8 mouse cellular contexts compared by ENCODE assay signal in the genomic region with DNA sequence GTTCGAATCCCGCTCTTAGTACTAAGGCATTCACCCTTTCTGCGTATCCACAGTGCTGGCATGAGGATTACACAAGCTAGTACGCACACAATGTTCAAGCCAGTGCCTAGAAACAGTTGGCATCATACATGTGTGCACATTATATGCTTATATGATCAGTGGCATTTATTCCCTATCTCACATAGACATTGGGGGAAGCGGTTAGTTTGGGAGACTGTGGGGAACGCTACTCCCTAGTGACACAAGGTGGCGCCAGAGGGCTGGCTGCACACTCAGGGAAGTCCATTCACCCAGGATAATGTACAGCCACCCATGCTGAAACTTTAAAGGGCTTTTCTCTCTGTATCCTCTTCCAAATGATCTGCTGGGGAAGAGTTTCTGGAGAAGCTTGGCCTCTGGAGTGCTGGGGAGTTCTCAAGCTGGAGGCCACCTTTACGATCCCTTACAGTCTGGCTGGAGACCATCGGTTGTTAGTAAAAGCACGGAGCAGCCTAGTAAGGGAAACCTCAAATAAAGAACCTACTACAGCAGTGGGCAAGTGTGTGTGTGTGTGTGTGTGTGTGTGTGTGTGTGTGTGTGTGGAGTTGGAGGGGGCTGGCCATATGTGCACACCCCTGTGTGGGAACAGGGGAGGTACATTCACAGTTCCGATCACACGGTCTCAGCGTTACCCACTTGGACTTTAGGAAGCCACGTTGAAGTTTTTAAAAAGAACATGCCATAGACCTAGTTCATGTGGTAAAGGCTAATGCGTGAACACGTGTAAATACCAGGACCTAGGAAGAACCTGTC.
A peak's percentile ranks its signal among the peaks of the same experiment; 100 is the strongest.
DNase-seq lines count a peak whose midpoint lies in the region; ATAC-seq and TF ChIP-seq lines count a peak whose summit lies in the region.

No protein-coding gene starts in this region.

- no peak overlapping the region for H3K4me3 ChIP-seq in E14TG2a.4 (replicated peaks; ENCODE audit: low read length)
- H3K4me3 ChIP-seq in embryonic facial prominence, embryonic 14.5 days (ENCODE audit: low read depth, low read length), result no peak overlapping the region
- H3K4me3 ChIP-seq in heart, postnatal 0 days (ENCODE audit: low read depth, low read length), result no peak overlapping the region
- H3K4me3 ChIP-seq in liver, embryonic 14.5 days (ENCODE audit: insufficient read depth in 1 of 2, low read depth in 2 of 2, low read length in 2 of 2), result no peak overlapping the region
- H3K4me3 ChIP-seq in neural tube, embryonic 14.5 days (ENCODE audit: low read depth, low read length), result no peak overlapping the region

- no peaks in the 10 kb centered on the region for H3K9me3 ChIP-seq in E14TG2a.4 (ENCODE audit: low read length)
- H3K9me3 ChIP-seq in embryonic facial prominence, embryonic 14.5 days (ENCODE audit: control insufficient read depth, low read length), result no peaks in the 10 kb centered on the region
- no peaks in the 10 kb centered on the region for H3K9me3 ChIP-seq in heart, postnatal 0 days (replicated peaks; ENCODE audit: control insufficient read depth, low read length)
- H3K9me3 ChIP-seq in liver, embryonic 14.5 days (ENCODE audit: control insufficient read depth, low read length), result no peaks in the 10 kb centered on the region
- H3K9me3 ChIP-seq in neural tube, embryonic 14.5 days (ENCODE audit: control insufficient read depth, low read length), result no peaks in the 10 kb centered on the region

- peaks cover 18% of the 10 kb centered on the region for H3K36me3 ChIP-seq in E14TG2a.4 (ENCODE audit: insufficient read depth, low read length)
- peaks cover 68% of the 10 kb centered on the region for H3K36me3 ChIP-seq in embryonic facial prominence, embryonic 14.5 days (ENCODE audit: control insufficient read depth, insufficient read depth, low read length)
- H3K36me3 ChIP-seq in heart, postnatal 0 days (replicated peaks; ENCODE audit: control insufficient read depth, insufficient read depth, low read length), result peaks cover 10% of the 10 kb centered on the region; the same call in 1 of the 2 replicates
- H3K36me3 ChIP-seq in liver, embryonic 14.5 days (replicated peaks; ENCODE audit: control insufficient read depth, insufficient read depth, low read depth), result no peaks in the 10 kb centered on the region
- H3K36me3 ChIP-seq in neural tube, embryonic 14.5 days (ENCODE audit: control insufficient read depth, insufficient read depth, low read length), result no peaks in the 10 kb centered on the region

- no peaks in the 10 kb centered on the region for H3K27me3 ChIP-seq in E14TG2a.4 (ENCODE audit: insufficient read depth, low read length)
- H3K27me3 ChIP-seq in embryonic facial prominence, embryonic 14.5 days (replicated peaks; ENCODE audit: control insufficient read depth, insufficient read depth, low read length), result no peaks in the 10 kb centered on the region
- peaks cover 46% of the 10 kb centered on the region for H3K27me3 ChIP-seq in heart, postnatal 0 days (ENCODE audit: control insufficient read depth, insufficient read depth, low read length)
- no peaks in the 10 kb centered on the region for H3K27me3 ChIP-seq in liver, embryonic 14.5 days (ENCODE audit: control insufficient read depth, insufficient read depth, low read length)
- no peaks in the 10 kb centered on the region for H3K27me3 ChIP-seq in neural tube, embryonic 14.5 days (ENCODE audit: control insufficient read depth, insufficient read depth, low read length)

- no peak overlapping the region for H3K9ac ChIP-seq in embryonic facial prominence, embryonic 14.5 days (ENCODE audit: low read depth, low read length)
- no peak overlapping the region for H3K9ac ChIP-seq in heart, postnatal 0 days (replicated peaks; ENCODE audit: low read depth, low read length)
- H3K9ac ChIP-seq in liver, embryonic 14.5 days (replicated peaks), result no peak overlapping the region
- H3K9ac ChIP-seq in neural tube, embryonic 14.5 days (replicated peaks; ENCODE audit: low read depth, low read length), result no peak overlapping the region

- no peak overlapping the region for H3K4me2 ChIP-seq in embryonic facial prominence, embryonic 14.5 days (ENCODE audit: low read depth, low read length)
- no peak overlapping the region for H3K4me2 ChIP-seq in heart, postnatal 0 days (ENCODE audit: low read depth, low read length)
- no peak overlapping the region for H3K4me2 ChIP-seq in liver, embryonic 14.5 days (ENCODE audit: low read depth)
- H3K4me2 ChIP-seq in neural tube, embryonic 14.5 days (ENCODE audit: low read depth, low read length), result no peak overlapping the region

- 0 out of 2 replicates have a peak overlapping the region, but pooled peaks have one; percentile 13 for H3K27ac ChIP-seq in embryonic facial prominence, embryonic 14.5 days (replicated peaks; ENCODE audit: low read depth, low read length)
- H3K27ac ChIP-seq in heart, postnatal 0 days (ENCODE audit: low read depth), result no peak overlapping the region
- no peak overlapping the region for H3K27ac ChIP-seq in liver, embryonic 14.5 days
- no peak overlapping the region for H3K27ac ChIP-seq in neural tube, embryonic 14.5 days (ENCODE audit: low read depth, low read length)

- peak; percentile 95 for TF ChIP-seq CTCF in E14TG2a.4 (conservative IDR thresholded peaks at IDR 0.05; ENCODE audit: low read length)
- TF ChIP-seq CTCF in heart, postnatal 0 days (IDR thresholded peaks at IDR 0.05; ENCODE audit: low read depth), result peak; percentile 94
- TF ChIP-seq CTCF in liver, embryonic 14.5 days (IDR thresholded peaks at IDR 0.05; ENCODE audit: low read depth), result peak; percentile 83

- no peaks in the 10 kb centered on the region for H3K4me1 ChIP-seq in E14TG2a.4 (replicated peaks; ENCODE audit: low read depth, low read length)
- peaks cover 17% of the 10 kb centered on the region for H3K4me1 ChIP-seq in embryonic facial prominence, embryonic 14.5 days (ENCODE audit: control insufficient read depth, insufficient read depth, low read length)
- H3K4me1 ChIP-seq in heart, postnatal 0 days (ENCODE audit: control insufficient read depth, insufficient read depth), result no peaks in the 10 kb centered on the region
- no peaks in the 10 kb centered on the region for H3K4me1 ChIP-seq in liver, embryonic 14.5 days (replicated peaks; ENCODE audit: control insufficient read depth in 2 of 2, insufficient read depth in 2 of 2, low read length in 1 of 2)
- H3K4me1 ChIP-seq in neural tube, embryonic 14.5 days (ENCODE audit: control insufficient read depth, insufficient read depth, low read length), result no peaks in the 10 kb centered on the region

- 76% methylated on average over 16 of the region's 16 CpGs for WGBS in embryonic facial prominence, embryonic 14.5 days
- WGBS in heart, postnatal 0 days, result 76% methylated on average over 16 of the region's 16 CpGs
- 71% methylated on average over 16 of the region's 16 CpGs for WGBS in liver, embryonic 14.5 days (ENCODE audit: insufficient replicate concordance)
- 80% methylated on average over 16 of the region's 16 CpGs for WGBS in neural tube, embryonic 14.5 days

- peak; percentile 61 for ATAC-seq in embryonic facial prominence, embryonic 14.5 days (ENCODE audit: low read depth)
- peak; percentile 47 for ATAC-seq in heart, postnatal 0 days (ENCODE audit: insufficient read depth, low read depth)
- no peak for ATAC-seq in liver, embryonic 14.5 days (ENCODE audit: insufficient read depth)
- peak; percentile 91 for ATAC-seq in neural tube, embryonic 14.5 days (ENCODE audit: low read depth)

- peak; percentile 25 to 50 for DNase-seq in adrenal gland, postnatal 4 days (ENCODE audit: low spot score in 2 of 2)
- DNase-seq in embryonic facial prominence, embryonic 14.5 days (ENCODE audit: low spot score), result peak; percentile 77
- peak; percentile 47 for DNase-seq in heart, postnatal 0 days (ENCODE audit: low spot score)
- peak; percentile 48 to 79 for DNase-seq in kidney, postnatal 36 days
- DNase-seq in liver, embryonic 14.5 days (ENCODE audit: low read depth in 3 of 3, low spot score in 3 of 3), result peak in 1 of 3 experiments; percentile 4
- peak; percentile 55 for DNase-seq in urinary bladder, postnatal 14 days (ENCODE audit: low spot score)

- no peak for TF ChIP-seq EP300 in heart, postnatal 0 days (IDR thresholded peaks at IDR 0.05; ENCODE audit: low read depth)
- no peak for TF ChIP-seq EP300 in liver, embryonic 14.5 days (IDR thresholded peaks at IDR 0.05; ENCODE audit: low read depth)
